Mouse (Mus musculus) embryonic fibroblast, embryonic 13.5 days (primary cell): ENCODE results near the gene Lrrc4.

Experiments
- CTCF ChIP-seq: IDR thresholded peaks from 2 replicates; pipeline ENCODE4 v1.5.1; 2011; ENCODE audit warnings: mild to moderate bottlenecking, control low read depth, low read length, moderate library complexity, borderline replicate concordance; ENCODE audit not compliant: insufficient read depth
- POLR2A ChIP-seq: IDR thresholded peaks from 2 replicates; pipeline ENCODE4 v1.6.1; 2011; ENCODE audit warnings: low read depth, mild to moderate bottlenecking, control low read depth, low read length, moderate library complexity

DNA sequence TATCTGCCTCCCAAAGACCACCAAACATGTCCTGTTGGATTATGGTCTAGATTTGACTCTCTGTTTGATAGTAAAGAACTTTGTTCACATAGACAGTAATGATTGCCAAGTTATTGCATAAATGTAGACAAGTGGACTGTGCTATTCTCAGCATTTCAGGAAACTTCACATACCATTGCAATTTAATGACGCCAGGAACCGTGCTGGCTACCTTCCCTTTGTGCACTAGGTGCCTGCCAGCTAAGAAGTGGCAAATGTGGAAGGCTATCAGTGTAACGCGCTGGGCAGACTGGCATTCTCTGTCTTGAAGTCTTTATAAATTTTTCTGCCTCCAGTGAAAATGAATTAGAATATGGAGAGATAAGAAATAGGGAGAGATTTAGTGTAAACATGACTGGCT lies 151.0 kb downstream of the Lrrc4 start:
- TF ChIP-seq CTCF: no peak
- no peak for TF ChIP-seq POLR2A
